11 mouse cellular contexts compared by ENCODE assay signal in the genomic region with DNA sequence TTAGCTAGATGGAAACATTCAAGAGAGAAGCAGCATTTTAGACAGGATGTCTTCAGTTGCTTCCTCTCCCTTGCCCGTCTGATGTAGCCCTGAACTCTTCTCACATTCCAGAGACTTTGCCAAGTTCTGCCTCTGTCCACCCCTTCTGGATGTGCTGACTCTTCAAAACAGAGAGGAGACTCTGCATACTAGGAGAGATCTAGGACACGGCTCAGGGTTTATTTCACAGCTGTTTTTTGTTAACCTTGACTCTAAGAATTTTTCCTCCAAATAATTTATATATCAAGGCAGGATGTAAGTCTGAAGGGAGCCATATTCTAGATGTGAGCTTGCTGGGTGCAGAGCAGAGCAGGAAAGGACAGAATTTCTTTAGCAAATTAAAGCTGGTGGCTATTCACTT.
DNase-seq lines count a peak whose midpoint lies in the region; ATAC-seq and TF ChIP-seq lines count a peak whose summit lies in the region.
"Had no signal": no experiment of that assay in that cellular context is flagged by ENCODE, and none has a peak within 500 bp of the region (broad histone marks: within the 10 kb centered on the region; RNA-seq: fewer than 3 reads in every experiment).

No protein-coding gene starts in this region.

- H3K27ac ChIP-seq in liver, adult 2 months (replicated peaks; ENCODE audit: insufficient read depth, low read depth, low read length): no peak overlapping the region
- H3K27ac ChIP-seq in hindbrain, postnatal 0 days: no peak overlapping the region
- H3K27ac ChIP-seq: midbrain, embryonic 13.5 days had no signal

- H3K4me2 ChIP-seq in hindbrain, postnatal 0 days (ENCODE audit: low read depth, low read length): no peak overlapping the region
- H3K4me2 ChIP-seq: forebrain, embryonic 13.5 days; midbrain, embryonic 13.5 days had no signal

- H3K4me1 ChIP-seq in liver, adult 2 months (ENCODE audit: control insufficient read depth, insufficient read depth, low read length): no peaks in the 10 kb centered on the region
- H3K4me1 ChIP-seq in hindbrain, postnatal 0 days (ENCODE audit: insufficient read depth, low read length): no peaks in the 10 kb centered on the region; the same call in 1 of the 2 replicates

- H3K9me3 ChIP-seq in hindbrain, postnatal 0 days (ENCODE audit: low read length): no peaks in the 10 kb centered on the region
- H3K9me3 ChIP-seq: forebrain, embryonic 13.5 days; midbrain, embryonic 13.5 days had no signal

- H3K4me3 ChIP-seq in liver, adult 2 months (ENCODE audit: insufficient read depth, low read depth, low read length): no peak overlapping the region
- no peak overlapping the region for H3K4me3 ChIP-seq in hindbrain, postnatal 0 days (ENCODE audit: low read length)
- H3K4me3 ChIP-seq: forebrain, embryonic 13.5 days; midbrain, embryonic 13.5 days had no signal

- no peaks in the 10 kb centered on the region for H3K36me3 ChIP-seq in liver, adult 2 months (ENCODE audit: control insufficient read depth, insufficient read depth, low read length)
- H3K36me3 ChIP-seq in hindbrain, postnatal 0 days (ENCODE audit: insufficient read depth, low read length): no peaks in the 10 kb centered on the region
- H3K36me3 ChIP-seq: midbrain, embryonic 13.5 days had no signal

- no peak for TF ChIP-seq CTCF in liver, adult 2 months (IDR thresholded peaks at IDR 0.05; ENCODE audit: low read depth, low read length)
- no peak for TF ChIP-seq CTCF in hindbrain, postnatal 0 days (IDR thresholded peaks at IDR 0.05; ENCODE audit: low read depth)

- ATAC-seq in hindbrain, postnatal 0 days: no peak

- 0 out of 2 replicates have a peak, but pooled peaks cover 2% of the 10 kb centered on the region for H3K27me3 ChIP-seq in liver, adult 2 months (ENCODE audit: control insufficient read depth, insufficient read depth, low read length)
- H3K27me3 ChIP-seq in hindbrain, postnatal 0 days (ENCODE audit: insufficient read depth, low read length): no peaks in the 10 kb centered on the region
- H3K27me3 ChIP-seq: forebrain, embryonic 13.5 days; midbrain, embryonic 13.5 days had no signal

- no peak for TF ChIP-seq POLR2A in liver, adult 2 months (IDR thresholded peaks at IDR 0.05; ENCODE audit: extremely low read depth, insufficient read depth, low read length)

- peak; percentile 32 for DNase-seq in adrenal gland, postnatal 14 days
- DNase-seq in adrenal gland, adult 18-20 months (ENCODE audit: low spot score in 2 of 2): no peak
- DNase-seq in liver, adult 2 months (ENCODE audit: extremely low read depth, low read depth, low spot score): peak; percentile 40
- DNase-seq in liver: no peak
- DNase-seq in hindbrain, postnatal 0 days (ENCODE audit: low spot score): peak; percentile 28
- DNase-seq in lung, postnatal 10 days: peak; percentile 43
- no peak for DNase-seq in urinary bladder, postnatal 14 days (ENCODE audit: low spot score)
- DNase-seq in cerebellum, postnatal 36 days: no peak
- DNase-seq: heart, postnatal 36 days had no signal

- no peak overlapping the region for H3K9ac ChIP-seq in liver, adult 2 months (ENCODE audit: low read depth, low read length)
- H3K9ac ChIP-seq in hindbrain, postnatal 0 days (replicated peaks; ENCODE audit: low read length): no peak overlapping the region
- H3K9ac ChIP-seq: forebrain, embryonic 13.5 days; midbrain, embryonic 13.5 days had no signal

- no peaks in the 10 kb centered on the region for H3K79me2 ChIP-seq in liver, adult 2 months (ENCODE audit: control insufficient read depth, insufficient read depth, low read length)

- WGBS in liver, adult 2 months: 13% methylated on average over 2 of the region's 2 CpGs
- WGBS in hindbrain, postnatal 0 days: 54% methylated on average over 2 of the region's 2 CpGs

Comparison
In these comparisons a context has a peak if more than half of its experiments do, and no peak if none do; other contexts are left out.
1. DNase-seq: peak in adrenal gland, postnatal 14 days (single experiment), liver, adult 2 months (single experiment), hindbrain, postnatal 0 days (single experiment) and lung, postnatal 10 days (single experiment); none in adrenal gland, adult 18-20 months (0 of 2), liver (single experiment), urinary bladder, postnatal 14 days (single experiment) and cerebellum, postnatal 36 days (0 of 2).